Mouse (Mus musculus): ENCODE measurements around the gene Htr1d. TPM values are rescaled to one million over a fixed set of nuclear protein-coding genes. Genes with fewer than 3 reads are reported as not detected.

Htr1d gene
- polyA plus RNA-seq, 1 experiment = 0.06 TPM

DNA sequence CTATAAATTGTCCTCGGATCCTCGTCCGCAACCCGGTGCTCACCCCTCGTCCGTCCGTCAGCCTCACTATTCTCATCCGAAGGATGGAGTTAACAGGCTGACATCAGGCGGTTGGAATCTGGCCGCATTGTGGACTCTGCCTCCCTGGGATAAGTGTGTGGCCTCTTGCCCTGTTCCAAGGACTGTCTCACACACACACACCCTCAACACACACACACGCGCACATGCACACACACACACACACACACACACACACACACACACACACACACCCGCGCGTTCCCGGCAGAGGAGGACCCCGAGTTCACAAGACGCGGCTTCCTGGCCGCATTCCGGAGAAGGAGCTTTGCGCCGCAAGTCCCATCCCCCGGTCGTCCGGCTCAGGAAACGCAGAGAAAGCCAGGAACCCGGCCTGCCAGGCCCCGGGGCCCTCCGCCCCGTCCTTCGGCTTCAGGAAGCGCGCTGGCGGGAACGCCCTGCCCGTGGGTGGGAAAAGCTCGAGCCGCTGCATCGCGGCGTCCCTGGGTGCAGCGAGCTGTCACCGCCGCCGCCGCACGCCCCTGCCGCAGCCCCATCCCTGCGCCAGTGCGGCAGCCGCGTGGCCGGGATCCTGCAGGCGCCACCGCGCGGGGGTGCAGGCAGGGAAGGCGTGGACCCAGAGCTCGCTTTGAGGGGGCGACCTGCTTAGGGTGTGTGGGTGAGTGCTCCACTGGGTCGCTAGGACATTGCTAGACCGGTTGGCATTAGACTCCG, 38.9 kb downstream of the Htr1d start, which contains the start of gene 6030445D17Rik:
Gene 6030445D17Rik (plus strand): TSS at position 165 of the 753 bp plus-strand sequence.
- no peaks in the 10 kb centered on the region for H3K36me3 ChIP-seq (ENCODE audit: control insufficient read depth, insufficient read depth)
- H3K79me2 ChIP-seq (ENCODE audit: control insufficient read depth, insufficient read depth) = no peaks in the 10 kb centered on the region
- TF ChIP-seq MYOD1 (IDR thresholded peaks at IDR 0.05; ENCODE audit: control insufficient read depth, insufficient read length, low read depth) (no peak), CTCF (IDR thresholded peaks at IDR 0.05; ENCODE audit: control insufficient read depth, insufficient read depth, insufficient read length) (no peak), MAX (IDR thresholded peaks at IDR 0.05) (peak; percentile 55)
- H3K79me3 ChIP-seq (ENCODE audit: low read depth) = no peaks in the 10 kb centered on the region
- no peaks in the 10 kb centered on the region for H3K27me3 ChIP-seq (ENCODE audit: control insufficient read depth, insufficient read depth, insufficient read length)
- H3ac ChIP-seq (ENCODE audit: control insufficient read depth, insufficient read length, low read depth) = peak within 1 kb of the TSS; percentile 88
- H3K4me3 ChIP-seq (ENCODE audit: insufficient read depth, poor library complexity, severe bottlenecking) = peak within 1 kb of the TSS; percentile 34

DNA sequence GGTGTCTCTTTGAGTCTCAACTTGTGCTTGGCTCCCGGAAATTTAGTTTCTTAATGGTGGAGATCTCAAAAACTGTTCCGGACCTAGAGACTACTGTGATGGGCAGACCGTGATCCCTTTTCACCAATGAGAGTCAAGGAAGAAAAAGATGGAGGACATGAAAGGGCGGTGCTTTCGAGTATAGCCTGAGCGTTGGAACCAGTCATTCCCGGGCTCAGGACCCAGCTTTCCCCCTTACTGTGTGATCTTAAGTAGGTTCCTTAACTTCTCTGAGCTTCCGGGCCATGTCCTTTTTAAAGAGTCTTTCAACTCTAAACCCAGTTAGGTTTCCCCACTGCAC, 39.5 kb downstream of the Htr1d start:
- TF ChIP-seq FOSL1 (IDR thresholded peaks at IDR 0.05; ENCODE audit: insufficient read depth, low read length, poor library complexity, severe bottlenecking) = no peak
- TF ChIP-seq MYOD1 (IDR thresholded peaks at IDR 0.05; ENCODE audit: control insufficient read depth, insufficient read length, low read depth) = no peak
- no peak for TF ChIP-seq USF1 (IDR thresholded peaks at IDR 0.05; ENCODE audit: low read depth)
- no peak for TF ChIP-seq CEBPB (IDR thresholded peaks at IDR 0.05; ENCODE audit: low read depth)
- no peak for TF ChIP-seq MYOG (IDR thresholded peaks at IDR 0.05; ENCODE audit: control insufficient read depth, extremely low read depth, insufficient read length)
- no peak for TF ChIP-seq CTCF (IDR thresholded peaks at IDR 0.05; ENCODE audit: control insufficient read depth, insufficient read depth, insufficient read length)
- TF ChIP-seq MAX (IDR thresholded peaks at IDR 0.05) = no peak
- Histone ChIP-seq H3K79me2 (ENCODE audit: control insufficient read depth, insufficient read depth) (no peaks in the 10 kb centered on the region), H3ac (ENCODE audit: control insufficient read depth, insufficient read length, low read depth) (peak overlapping the region; percentile 88), H3K36me3 (ENCODE audit: control insufficient read depth, insufficient read depth) (no peaks in the 10 kb centered on the region), H3K27me3 (ENCODE audit: control insufficient read depth, insufficient read depth, insufficient read length) (no peaks in the 10 kb centered on the region), H3K4me3 (ENCODE audit: insufficient read depth, poor library complexity, severe bottlenecking) (peak overlapping the region; percentile 34), H3K79me3 (ENCODE audit: low read depth) (no peaks in the 10 kb centered on the region)

DNA sequence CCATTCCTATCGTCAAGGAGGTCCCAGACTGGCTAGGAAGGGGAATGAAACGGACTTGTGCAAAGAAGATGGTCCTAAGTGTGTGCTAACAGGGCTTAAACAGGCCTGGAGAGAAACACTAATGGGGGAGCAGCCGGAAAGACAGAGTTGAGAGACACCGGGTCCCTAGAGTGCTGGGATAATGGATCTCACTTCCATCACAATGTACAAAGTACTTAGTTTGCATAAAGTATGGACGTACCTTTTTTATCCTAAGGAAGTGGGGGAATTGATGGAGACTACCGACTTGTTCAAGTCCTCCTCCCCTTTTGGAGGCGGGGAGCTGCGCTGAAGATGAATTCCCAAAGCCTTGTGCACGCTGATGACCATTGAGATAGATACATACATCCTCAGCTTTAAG, 40.1 kb downstream of the Htr1d start:
- Histone ChIP-seq H3ac (ENCODE audit: control insufficient read depth, insufficient read length, low read depth) (no peak overlapping the region), H3K79me3 (ENCODE audit: low read depth) (no peaks in the 10 kb centered on the region), H3K36me3 (ENCODE audit: control insufficient read depth, insufficient read depth) (no peaks in the 10 kb centered on the region), H3K79me2 (ENCODE audit: control insufficient read depth, insufficient read depth) (no peaks in the 10 kb centered on the region), H3K27me3 (ENCODE audit: control insufficient read depth, insufficient read depth, insufficient read length) (no peaks in the 10 kb centered on the region), H3K4me3 (ENCODE audit: insufficient read depth, poor library complexity, severe bottlenecking) (no peak overlapping the region)
- no peak for TF ChIP-seq MYOD1 (IDR thresholded peaks at IDR 0.05; ENCODE audit: control insufficient read depth, insufficient read length, low read depth)
- no peak for TF ChIP-seq FOSL1 (IDR thresholded peaks at IDR 0.05; ENCODE audit: insufficient read depth, low read length, poor library complexity, severe bottlenecking)
- no peak for TF ChIP-seq MYOG (IDR thresholded peaks at IDR 0.05; ENCODE audit: control insufficient read depth, extremely low read depth, insufficient read length)
- TF ChIP-seq CTCF (IDR thresholded peaks at IDR 0.05; ENCODE audit: control insufficient read depth, insufficient read depth, insufficient read length) = no peak
- no peak for TF ChIP-seq CEBPB (IDR thresholded peaks at IDR 0.05; ENCODE audit: low read depth)
- no peak for TF ChIP-seq USF1 (IDR thresholded peaks at IDR 0.05; ENCODE audit: low read depth)
- TF ChIP-seq MAX (IDR thresholded peaks at IDR 0.05) = no peak

DNA sequence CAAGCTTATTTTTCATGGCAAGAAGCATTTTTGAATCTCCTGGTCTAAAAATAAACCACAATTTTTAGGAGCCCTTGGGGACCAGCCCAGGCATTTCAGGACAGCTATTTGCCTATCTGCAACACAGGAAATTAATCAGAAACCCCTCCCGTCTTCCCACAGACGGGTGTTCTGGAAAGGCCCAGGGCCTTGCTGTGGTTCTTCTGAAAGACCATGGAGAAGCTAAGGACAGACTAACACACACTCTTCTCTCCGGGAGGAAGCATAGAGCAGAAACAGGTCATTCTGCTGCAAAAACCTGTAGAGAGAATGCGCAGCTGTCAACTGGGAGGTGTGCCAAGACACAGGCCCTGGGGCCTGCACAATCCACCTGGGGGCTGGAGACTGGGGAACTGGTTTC, 42.9 kb downstream of the Htr1d start:
- H3K4me3 ChIP-seq (ENCODE audit: insufficient read depth, poor library complexity, severe bottlenecking) = no peak overlapping the region
- H3K36me3 ChIP-seq (ENCODE audit: control insufficient read depth, insufficient read depth) = no peaks in the 10 kb centered on the region
- no peaks in the 10 kb centered on the region for H3K27me3 ChIP-seq (ENCODE audit: control insufficient read depth, insufficient read depth, insufficient read length)
- peaks cover 16% of the 10 kb centered on the region for H3K79me2 ChIP-seq (ENCODE audit: control insufficient read depth, insufficient read depth)
- H3ac ChIP-seq (ENCODE audit: control insufficient read depth, insufficient read length, low read depth) = no peak overlapping the region
- H3K79me3 ChIP-seq (ENCODE audit: low read depth) = peaks cover 5% of the 10 kb centered on the region
- TF ChIP-seq MYOD1 (IDR thresholded peaks at IDR 0.05; ENCODE audit: control insufficient read depth, insufficient read length, low read depth) = peak; percentile 54
- TF ChIP-seq FOSL1 (IDR thresholded peaks at IDR 0.05; ENCODE audit: insufficient read depth, low read length, poor library complexity, severe bottlenecking) = no peak
- no peak for TF ChIP-seq MYOG (IDR thresholded peaks at IDR 0.05; ENCODE audit: control insufficient read depth, extremely low read depth, insufficient read length)
- TF ChIP-seq MAX (IDR thresholded peaks at IDR 0.05) = no peak

DNA sequence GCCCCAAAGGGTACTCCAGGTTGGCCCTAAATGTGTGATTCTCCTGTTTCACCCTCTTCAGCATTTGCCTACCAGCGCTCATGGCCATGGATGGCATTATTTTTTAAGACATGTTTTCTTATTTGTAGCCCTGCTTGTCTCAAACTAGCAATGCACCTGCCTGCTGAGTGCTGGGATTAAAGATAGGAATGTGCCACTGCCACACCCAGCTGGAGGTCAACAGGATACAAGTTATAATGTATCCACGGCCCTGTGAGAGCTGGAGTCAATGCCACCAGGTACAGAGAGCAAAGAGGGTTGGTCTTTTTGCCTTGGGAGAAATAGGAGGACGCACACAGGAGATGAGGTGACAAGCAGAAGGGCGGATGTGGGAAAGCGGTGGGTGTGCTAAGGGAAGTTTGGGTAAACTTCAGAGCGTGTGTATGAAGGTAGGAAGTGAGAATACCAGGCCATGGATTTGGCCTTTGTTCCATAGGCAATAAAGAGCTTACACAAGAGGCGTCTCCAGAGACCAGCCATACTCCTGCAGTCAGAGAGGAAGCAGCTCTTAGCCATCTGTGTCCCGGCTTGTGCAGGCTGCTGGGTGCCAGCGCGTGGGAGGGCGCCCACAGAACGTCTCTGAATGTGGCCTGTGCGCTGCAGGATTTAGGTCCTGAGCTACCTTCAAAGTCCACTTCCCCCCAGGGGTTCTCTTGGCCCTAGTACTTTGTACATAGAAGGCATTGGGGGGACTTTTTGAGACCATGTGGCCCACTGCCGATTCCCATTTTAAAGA, 45.4 kb downstream of the Htr1d start:
- H3K27me3 ChIP-seq (ENCODE audit: control insufficient read depth, insufficient read depth, insufficient read length) = no peaks in the 10 kb centered on the region
- H3K79me2 ChIP-seq (ENCODE audit: control insufficient read depth, insufficient read depth) = peaks cover 41% of the 10 kb centered on the region
- TF ChIP-seq FOSL1 (IDR thresholded peaks at IDR 0.05; ENCODE audit: insufficient read depth, low read length, poor library complexity, severe bottlenecking) = no peak
- no peak overlapping the region for H3ac ChIP-seq (ENCODE audit: control insufficient read depth, insufficient read length, low read depth)
- no peaks in the 10 kb centered on the region for H3K36me3 ChIP-seq (ENCODE audit: control insufficient read depth, insufficient read depth)
- H3K4me3 ChIP-seq (ENCODE audit: insufficient read depth, poor library complexity, severe bottlenecking) = no peak overlapping the region
- H3K79me3 ChIP-seq (ENCODE audit: low read depth) = peaks cover 30% of the 10 kb centered on the region

DNA sequence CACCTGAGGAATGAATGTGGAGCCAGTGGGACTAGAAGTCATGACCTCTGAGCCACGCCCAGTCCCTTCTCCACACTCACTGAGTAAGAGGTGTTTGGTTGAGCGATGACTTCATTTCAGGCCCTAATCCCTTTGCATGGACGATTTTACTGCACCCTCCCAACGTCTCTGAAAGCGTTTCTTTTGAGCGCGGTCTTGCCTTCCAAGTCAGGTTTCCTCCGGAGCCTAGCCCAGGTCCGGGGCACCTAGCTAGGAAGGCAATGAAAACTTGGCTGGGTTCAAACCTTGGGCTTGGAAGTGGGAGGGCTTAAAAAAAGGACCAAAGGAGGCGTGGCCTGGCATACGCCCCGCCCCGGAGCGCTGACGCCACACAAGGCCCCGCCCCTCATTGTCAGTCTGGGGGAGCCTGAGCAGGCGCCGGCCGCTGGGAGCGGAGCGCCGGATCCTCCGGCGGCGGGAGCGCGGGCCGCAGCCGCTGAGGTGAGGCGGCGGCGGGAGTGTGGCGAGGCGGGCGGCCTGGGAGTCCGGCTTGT, 46.1 kb downstream of the Htr1d start, which contains the start of gene Luzp1:
Gene Luzp1 (plus strand): TSS at position 391 of the 533 bp plus-strand sequence.
- Histone ChIP-seq H3K36me3 (ENCODE audit: control insufficient read depth, insufficient read depth) (no peaks in the 10 kb centered on the region), H3K79me2 (ENCODE audit: control insufficient read depth, insufficient read depth) (peaks cover 48% of the 10 kb centered on the region), H3K27me3 (ENCODE audit: control insufficient read depth, insufficient read depth, insufficient read length) (no peaks in the 10 kb centered on the region), H3ac (ENCODE audit: control insufficient read depth, insufficient read length, low read depth) (peak within 1 kb of the TSS; percentile 83), H3K4me3 (ENCODE audit: insufficient read depth, poor library complexity, severe bottlenecking) (peak within 1 kb of the TSS; percentile 74), H3K79me3 (ENCODE audit: low read depth) (peaks cover 37% of the 10 kb centered on the region)
- no peak for TF ChIP-seq CEBPB (IDR thresholded peaks at IDR 0.05; ENCODE audit: low read depth)
- TF ChIP-seq FOSL1 (IDR thresholded peaks at IDR 0.05; ENCODE audit: insufficient read depth, low read length, poor library complexity, severe bottlenecking) = no peak
- TF ChIP-seq MYOD1 (IDR thresholded peaks at IDR 0.05; ENCODE audit: control insufficient read depth, insufficient read length, low read depth) = no peak
- TF ChIP-seq USF1 (IDR thresholded peaks at IDR 0.05; ENCODE audit: low read depth) = no peak
- no peak for TF ChIP-seq MAX (IDR thresholded peaks at IDR 0.05)
- TF ChIP-seq MYOG (IDR thresholded peaks at IDR 0.05; ENCODE audit: control insufficient read depth, extremely low read depth, insufficient read length) = no peak
- TF ChIP-seq CTCF (IDR thresholded peaks at IDR 0.05; ENCODE audit: control insufficient read depth, insufficient read depth, insufficient read length) = no peak
